Mouse (Mus musculus) embryonic facial prominence, embryonic 15.5 days (tissue): Measurements from ENCODE around the gene Aldh3a1. TPM values are rescaled to one million over a fixed set of nuclear protein-coding genes. Genes with fewer than 3 reads are reported as not detected.
"Not testable (repeated sequence)": the region's sequence is repeated elsewhere in the genome, so short reads cannot be mapped to it uniquely, and the experiment has no call there.

Experiments
- ATAC-seq: fragments of 200-750 bp; cut with Nextera tagmentation; 2 replicates; pipeline ENCODE4 v1.8.0; 2017; ENCODE audit warnings: low read depth, moderate TSS enrichment; ENCODE audit not compliant: insufficient number of reproducible peaks, low FRiP score, low TSS enrichment
- H3K27ac ChIP-seq: fragments of 300-500 bp; sonication (generic); replicated peaks from 2 replicates; pipeline ENCODE4 v1.5.1; 2015; ENCODE audit warnings: mild to moderate bottlenecking, inconsistent platforms
- H3K27me3 ChIP-seq: fragments of 300-500 bp; sonication (generic); 2 replicates; pipeline ENCODE4 v1.6.1; 2015; ENCODE audit warnings: inconsistent platforms
- H3K36me3 ChIP-seq: fragments of 300-500 bp; sonication (generic); 2 replicates; pipeline ENCODE4 v1.6.1; 2015; ENCODE audit warnings: mild to moderate bottlenecking, inconsistent platforms
- H3K4me1 ChIP-seq: fragments of 300-500 bp; sonication (generic); 2 replicates; pipeline ENCODE4 v1.6.1; 2015; ENCODE audit warnings: inconsistent platforms
- H3K4me2 ChIP-seq: fragments of 300-500 bp; sonication (generic); replicated peaks from 2 replicates; pipeline ENCODE4 v1.6.1; 2015; ENCODE audit warnings: mild to moderate bottlenecking, inconsistent platforms
- H3K4me3 ChIP-seq: fragments of 300-500 bp; sonication (generic); replicated peaks from 2 replicates; pipeline ENCODE4 v1.5.1; 2015; ENCODE audit warnings: mild to moderate bottlenecking, inconsistent platforms
- H3K9ac ChIP-seq: fragments of 300-500 bp; sonication (generic); 2 replicates; pipeline ENCODE4 v1.6.1; 2015; ENCODE audit warnings: inconsistent platforms
- H3K9me3 ChIP-seq: fragments of 300-500 bp; sonication (generic); replicated peaks from 2 replicates; pipeline ENCODE4 v1.6.1; 2016; ENCODE audit warnings: inconsistent platforms
- WGBS: fragments of 180-500 bp; shearing (Covaris S2); methylation state at CpG from one replicate; pipeline ENCODE4 v1.1.7; 2015; 5-methylcytosine and 5-hydroxymethylcytosine counted together
- polyA plus RNA-seq: library from polyadenylated mRNA; unstranded; fragments of >200 nt; fragmentation: Nextera tagmentation; extraction: Ambion mirVana; gene quantifications from 2 replicates; pipeline ENCODE4 v1.2.1, GENCODE M21; 2015

The Aldh3a1 gene
- polyA plus RNA-seq: 3.6 and 5.4 TPM in 2 replicates

DNA sequence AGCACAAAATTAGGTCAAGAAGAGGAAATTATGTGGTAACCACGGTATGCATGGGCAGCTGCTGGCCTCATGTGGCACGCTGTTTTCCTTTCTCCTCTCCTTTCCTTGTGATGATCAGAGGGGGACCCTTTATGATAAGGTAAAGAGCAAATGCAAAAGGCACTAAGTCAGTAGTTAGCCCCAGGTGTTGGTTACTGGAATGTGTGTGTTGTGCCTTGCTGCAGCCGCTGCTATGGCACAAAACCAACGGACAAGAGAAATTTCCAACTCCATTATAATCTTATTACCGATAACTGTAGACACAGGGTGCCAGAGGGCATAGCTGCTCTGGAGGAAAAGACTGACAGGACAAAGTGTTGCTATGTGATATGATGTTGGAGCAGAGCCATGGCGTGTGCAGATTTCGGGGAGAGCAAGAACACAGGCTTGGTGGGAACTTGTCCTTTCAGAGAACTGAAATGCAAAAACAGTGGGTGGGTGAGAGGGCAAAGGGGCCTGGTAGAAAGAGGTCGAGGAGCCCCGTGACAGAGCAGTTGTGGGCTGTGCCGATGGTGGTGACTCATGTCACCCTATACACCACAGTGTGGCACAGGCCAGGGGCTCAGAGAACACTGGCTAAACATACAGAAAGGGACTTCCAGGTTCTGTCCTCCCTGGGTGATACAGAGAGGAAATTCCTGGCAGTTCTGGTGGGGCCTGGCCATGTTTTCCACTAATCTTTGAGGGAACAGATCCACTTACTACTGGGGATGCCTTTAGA, at the start of gene Aldh3a1:
TSS of gene Aldh3a1 (plus strand) at position 51 of the 760 bp plus-strand sequence.
- ATAC-seq: no peak
- Histone ChIP-seq H3K27me3 (peaks cover 11% of the 10 kb centered on the region), H3K4me3 (no peak within 1 kb of the TSS), H3K4me2 (no peak within 1 kb of the TSS), H3K4me1 (peaks cover 28% of the 10 kb centered on the region), H3K27ac (peak within 1 kb of the TSS; percentile 48), H3K36me3 (no peaks in the 10 kb centered on the region), H3K9ac (no peak within 1 kb of the TSS), H3K9me3 (no peaks in the 10 kb centered on the region)
- 37% methylated on average over 10 of the region's 10 CpGs for WGBS

- no peaks in the 10 kb centered on the region for H3K27me3 ChIP-seq
- WGBS: 90% methylated on average over 3 of the region's 3 CpGs
- no peaks in the 10 kb centered on the region for H3K4me1 ChIP-seq
- no peak for ATAC-seq
- no peak overlapping the region for H3K27ac ChIP-seq
- no peak overlapping the region for H3K4me2 ChIP-seq
- H3K36me3 ChIP-seq: peaks cover 99% of the 10 kb centered on the region
- H3K4me3 ChIP-seq: no peak overlapping the region
- no peak overlapping the region for H3K9ac ChIP-seq
- no peaks in the 10 kb centered on the region for H3K9me3 ChIP-seq
Measured at GRCm38 (mm10) chr11:61158141-61158540, 49.2 kb upstream of the Aldh3a1 start.

- Histone ChIP-seq H3K27ac (no peak overlapping the region), H3K27me3 (no peaks in the 10 kb centered on the region), H3K4me1 (no peaks in the 10 kb centered on the region), H3K4me2 (no peak overlapping the region), H3K36me3 (peaks cover 99% of the 10 kb centered on the region), H3K4me3 (no peak overlapping the region), H3K9ac (no peak overlapping the region), H3K9me3 (no peaks in the 10 kb centered on the region)
- no peak for ATAC-seq
- 77% methylated on average over 11 of the region's 11 CpGs for WGBS
Measured at GRCm38 (mm10) chr11:61159796-61160732, 47.3 kb upstream of the Aldh3a1 start.

- WGBS: 90% methylated on average over 13 of the region's 13 CpGs
- H3K27ac ChIP-seq: no peak overlapping the region
- H3K4me3 ChIP-seq: no peak overlapping the region
- H3K9me3 ChIP-seq: no peaks in the 10 kb centered on the region
- no peak for ATAC-seq
- H3K4me1 ChIP-seq: no peaks in the 10 kb centered on the region
- no peak overlapping the region for H3K9ac ChIP-seq
- H3K4me2 ChIP-seq: no peak overlapping the region
- peaks cover 98% of the 10 kb centered on the region for H3K36me3 ChIP-seq
- H3K27me3 ChIP-seq: no peaks in the 10 kb centered on the region
Measured at GRCm38 (mm10) chr11:61161121-61161520, 46.2 kb upstream of the Aldh3a1 start.

DNA sequence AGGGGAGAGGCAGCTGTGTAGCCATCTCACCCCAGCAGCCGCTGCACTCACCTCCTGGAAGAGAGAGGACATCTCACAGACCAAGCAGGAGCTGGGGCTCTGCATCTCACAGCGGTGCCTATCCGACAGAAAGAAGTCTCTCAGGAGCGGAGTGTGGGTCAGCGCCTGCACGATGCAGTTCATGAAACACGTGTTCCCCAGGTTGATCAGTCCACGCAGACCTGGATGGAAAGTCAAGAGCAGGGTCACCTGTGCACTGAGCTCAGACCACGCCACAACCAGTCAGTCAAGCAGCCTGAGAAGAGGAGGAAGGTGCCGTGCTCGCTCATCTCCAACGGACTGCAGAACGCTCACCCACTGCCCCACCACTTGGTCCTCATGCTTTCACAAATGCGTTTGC, 44.6 kb upstream of the Aldh3a1 start:
- 92% methylated on average over 14 of the region's 14 CpGs for WGBS
- H3K4me2 ChIP-seq: no peak overlapping the region

GRCm38 (mm10) chr11:61163341-61163740, 44.0 kb upstream of the Aldh3a1 start:
- no peak overlapping the region for H3K4me3 ChIP-seq
- H3K27me3 ChIP-seq: no peaks in the 10 kb centered on the region
- no peaks in the 10 kb centered on the region for H3K9me3 ChIP-seq
- H3K9ac ChIP-seq: no peak overlapping the region
- H3K36me3 ChIP-seq: peaks cover 98% of the 10 kb centered on the region
- H3K27ac ChIP-seq: no peak overlapping the region
- H3K4me2 ChIP-seq: no peak overlapping the region
- H3K4me1 ChIP-seq: no peaks in the 10 kb centered on the region
- no peak for ATAC-seq
- 84% methylated on average over 3 of the region's 3 CpGs for WGBS

More for the DNA sequence above, 44.6 kb upstream of the Aldh3a1 start:
- Histone ChIP-seq H3K9me3 (no peaks in the 10 kb centered on the region), H3K27me3 (no peaks in the 10 kb centered on the region), H3K4me1 (no peaks in the 10 kb centered on the region), H3K36me3 (peaks cover 98% of the 10 kb centered on the region), H3K4me3 (no peak overlapping the region), H3K9ac (no peak overlapping the region), H3K27ac (no peak overlapping the region)
- no peak for ATAC-seq

GRCm38 (mm10) chr11:61164366-61164765, 43.0 kb upstream of the Aldh3a1 start:
- peaks cover 88% of the 10 kb centered on the region for H3K36me3 ChIP-seq
- H3K4me3 ChIP-seq: no peak overlapping the region
- 94% methylated on average over 6 of the region's 6 CpGs for WGBS
- H3K9me3 ChIP-seq: no peaks in the 10 kb centered on the region
- no peaks in the 10 kb centered on the region for H3K27me3 ChIP-seq
- ATAC-seq: no peak
- no peak overlapping the region for H3K27ac ChIP-seq
- no peaks in the 10 kb centered on the region for H3K4me1 ChIP-seq
- no peak overlapping the region for H3K4me2 ChIP-seq
- H3K9ac ChIP-seq: no peak overlapping the region

DNA sequence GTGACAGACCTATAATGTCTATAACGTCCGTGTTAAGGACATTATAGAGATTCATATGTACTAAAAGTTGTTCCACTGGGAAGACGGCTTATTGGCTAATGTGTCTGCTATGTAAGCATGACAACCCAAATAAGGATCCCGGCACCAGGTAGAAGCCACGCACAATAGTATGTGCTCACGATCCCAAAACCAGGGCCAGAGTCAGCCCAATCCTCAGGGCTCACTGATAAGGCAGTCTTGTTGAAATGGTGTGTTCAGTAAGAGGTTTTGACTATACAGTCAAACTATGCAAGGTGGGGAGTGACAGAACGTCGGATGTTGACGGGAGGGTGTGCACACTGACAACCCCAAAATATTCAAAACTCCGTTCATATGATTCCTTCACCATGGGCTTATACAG, 42.5 kb upstream of the Aldh3a1 start:
- ATAC-seq: no peak

DNA sequence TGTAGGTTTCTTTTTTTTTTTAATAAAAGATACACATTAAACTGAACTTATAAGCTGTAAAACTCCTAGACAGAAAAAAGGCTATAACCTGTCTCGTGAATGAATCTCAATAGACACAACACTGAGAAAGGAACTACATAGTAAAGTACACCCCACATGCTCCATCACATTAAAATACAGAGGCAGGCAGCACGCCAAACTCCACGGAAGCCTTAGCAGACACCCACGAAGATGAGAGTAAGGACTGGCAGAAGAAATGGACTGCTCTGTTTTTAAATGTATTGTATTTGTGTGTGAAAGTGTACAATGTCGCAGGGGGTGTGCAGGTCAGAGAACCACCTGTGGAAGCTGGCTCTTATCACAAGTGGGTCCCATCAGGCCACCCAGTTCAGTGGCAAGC, 37.2 kb upstream of the Aldh3a1 start:
- H3K4me2 ChIP-seq: no peak overlapping the region
- H3K36me3 ChIP-seq: peaks cover 30% of the 10 kb centered on the region
- 80% methylated on average over 5 of the region's 5 CpGs for WGBS

More for the DNA sequence above, 42.5 kb upstream of the Aldh3a1 start:
- no peak overlapping the region for H3K4me3 ChIP-seq
- no peak overlapping the region for H3K9ac ChIP-seq
- WGBS: 90% methylated on average over 10 of the region's 10 CpGs
- no peaks in the 10 kb centered on the region for H3K9me3 ChIP-seq
- H3K36me3 ChIP-seq: peaks cover 83% of the 10 kb centered on the region
- no peaks in the 10 kb centered on the region for H3K27me3 ChIP-seq
- H3K4me2 ChIP-seq: no peak overlapping the region
- no peaks in the 10 kb centered on the region for H3K4me1 ChIP-seq
- no peak overlapping the region for H3K27ac ChIP-seq

DNA sequence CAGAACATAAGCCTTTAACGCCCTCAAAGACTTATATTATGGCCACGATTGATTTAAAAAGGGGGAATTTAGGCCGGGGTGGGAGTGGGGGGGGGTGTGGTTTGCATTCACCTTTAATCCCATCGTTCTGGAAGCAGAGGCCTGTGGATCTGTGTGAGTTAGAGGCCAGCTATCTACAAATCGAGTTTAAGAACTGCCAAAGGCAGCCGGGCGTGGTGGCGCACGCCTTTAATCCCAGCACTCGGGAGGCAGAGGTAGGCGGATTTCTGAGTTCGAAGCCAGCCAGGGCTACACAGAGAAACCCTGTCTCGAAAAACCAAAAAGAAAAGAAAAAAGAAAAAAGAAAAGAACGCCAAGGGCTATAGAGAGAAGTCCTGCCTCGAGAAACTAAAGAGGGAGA, 33.9 kb upstream of the Aldh3a1 start:
- peak overlapping the region; percentile 64 for H3K4me2 ChIP-seq
- not testable (repeated sequence) for H3K9ac ChIP-seq, H3K27me3 ChIP-seq, H3K36me3 ChIP-seq, H3K9me3 ChIP-seq, ATAC-seq, H3K27ac ChIP-seq
- H3K4me3 ChIP-seq: peak overlapping the region; percentile 100
- H3K4me1 ChIP-seq: peaks cover 32% of the 10 kb centered on the region
- 24% methylated on average over 15 of the region's 15 CpGs for WGBS

More for the DNA sequence above, 37.2 kb upstream of the Aldh3a1 start:
- no peak overlapping the region for H3K9ac ChIP-seq
- no peak overlapping the region for H3K4me3 ChIP-seq
- H3K27me3 ChIP-seq: no peaks in the 10 kb centered on the region
- no peak for ATAC-seq
- H3K9me3 ChIP-seq: no peaks in the 10 kb centered on the region
- H3K4me1 ChIP-seq: peaks cover 28% of the 10 kb centered on the region
- H3K27ac ChIP-seq: no peak overlapping the region

DNA sequence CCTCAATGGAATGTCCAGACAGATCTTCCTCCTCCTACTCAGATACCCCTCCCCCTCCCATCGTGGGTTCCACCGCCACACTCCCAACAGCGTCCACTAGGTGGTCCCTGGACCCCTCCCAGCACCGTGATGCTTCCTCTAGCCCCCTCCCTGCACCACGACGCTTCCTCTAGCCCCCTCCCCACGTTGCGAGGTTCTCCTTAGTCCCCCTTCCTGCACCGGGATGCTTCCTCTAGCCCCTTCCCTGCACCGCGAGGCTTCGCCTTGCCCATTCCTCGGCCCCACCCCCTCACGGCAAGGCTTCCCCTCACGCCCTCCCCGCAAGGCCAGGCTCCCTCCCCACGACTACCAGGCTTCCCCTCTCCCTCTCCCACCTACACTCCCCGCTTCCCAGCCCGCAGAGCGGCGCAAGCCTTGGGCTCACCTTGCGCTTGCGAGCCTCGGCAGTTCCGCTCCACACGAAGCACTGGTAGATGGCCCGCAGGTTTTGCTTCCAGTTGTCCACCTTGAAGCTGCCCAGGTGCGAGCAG, 33.0 kb upstream of the Aldh3a1 start:
- Histone ChIP-seq H3K4me2 (peak overlapping the region; percentile 64), H3K9ac (peak overlapping the region; percentile 99), H3K27ac (peak overlapping the region; percentile 98), H3K36me3 (no peaks in the 10 kb centered on the region), H3K4me1 (peaks cover 32% of the 10 kb centered on the region), H3K9me3 (no peaks in the 10 kb centered on the region), H3K4me3 (peak overlapping the region; percentile 100), H3K27me3 (no peaks in the 10 kb centered on the region)
- peak; percentile 41 for ATAC-seq
- under 1% methylated on average over 28 of the region's 28 CpGs for WGBS
